Mouse (Mus musculus): Measurements from ENCODE around the gene Il4i1. TPM values are rescaled to one million over a fixed set of nuclear protein-coding genes. Genes with fewer than 3 reads are reported as not detected.

The Il4i1 gene
- polyA plus RNA-seq, 1 experiment: 2.5 TPM

DNA sequence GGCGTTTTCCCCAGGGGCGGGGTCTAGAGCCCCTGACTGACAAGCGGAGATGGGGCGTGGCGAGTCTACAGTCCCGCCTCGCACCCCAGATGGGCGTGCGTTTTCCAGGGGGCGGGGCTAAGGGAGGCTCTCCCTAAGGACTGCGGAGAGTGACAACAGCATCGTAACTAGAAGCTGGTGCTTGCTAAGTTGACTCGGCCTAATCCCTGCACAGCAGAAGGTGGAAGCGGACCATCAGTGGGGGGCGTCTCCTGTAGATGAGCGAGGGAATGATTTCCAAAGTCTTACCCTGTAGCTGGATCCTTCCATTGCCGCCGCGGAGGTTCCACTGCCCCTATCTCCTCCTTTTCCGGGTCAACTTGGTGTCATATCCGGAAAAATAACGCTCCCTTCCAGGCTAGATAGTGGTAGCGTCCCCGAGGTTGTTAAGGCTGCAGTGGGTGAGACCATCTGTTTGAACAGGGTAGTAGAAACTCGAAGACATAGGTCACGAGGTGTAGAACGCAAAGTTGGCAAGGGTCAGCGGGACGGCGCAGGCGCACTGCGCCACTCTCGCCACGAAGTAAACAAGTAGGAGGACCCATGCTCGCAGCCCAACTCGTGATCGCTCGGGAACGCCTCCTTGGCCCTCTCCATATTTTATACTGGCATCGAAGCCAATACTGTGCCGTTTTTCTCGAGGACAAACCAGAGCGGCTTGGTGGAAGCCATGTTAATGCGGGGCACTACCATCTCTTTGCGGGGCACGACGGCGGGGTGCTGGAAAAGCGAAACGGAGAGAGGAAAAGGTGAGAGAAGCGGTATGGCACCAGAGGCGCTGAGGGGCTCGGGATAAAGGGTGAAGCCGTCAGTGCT is 32.6 kb downstream of the Il4i1 start, which contains the start of the genes Akt1s1 and Tbc1d17:
TSS of gene Akt1s1 (plus strand) at position 431 of the 855 bp plus-strand sequence.
TSS of gene Tbc1d17 (minus strand) at position 519 of the 855 bp plus-strand sequence.
- DNase-seq (ENCODE audit: low spot score): peak; percentile 91

DNA sequence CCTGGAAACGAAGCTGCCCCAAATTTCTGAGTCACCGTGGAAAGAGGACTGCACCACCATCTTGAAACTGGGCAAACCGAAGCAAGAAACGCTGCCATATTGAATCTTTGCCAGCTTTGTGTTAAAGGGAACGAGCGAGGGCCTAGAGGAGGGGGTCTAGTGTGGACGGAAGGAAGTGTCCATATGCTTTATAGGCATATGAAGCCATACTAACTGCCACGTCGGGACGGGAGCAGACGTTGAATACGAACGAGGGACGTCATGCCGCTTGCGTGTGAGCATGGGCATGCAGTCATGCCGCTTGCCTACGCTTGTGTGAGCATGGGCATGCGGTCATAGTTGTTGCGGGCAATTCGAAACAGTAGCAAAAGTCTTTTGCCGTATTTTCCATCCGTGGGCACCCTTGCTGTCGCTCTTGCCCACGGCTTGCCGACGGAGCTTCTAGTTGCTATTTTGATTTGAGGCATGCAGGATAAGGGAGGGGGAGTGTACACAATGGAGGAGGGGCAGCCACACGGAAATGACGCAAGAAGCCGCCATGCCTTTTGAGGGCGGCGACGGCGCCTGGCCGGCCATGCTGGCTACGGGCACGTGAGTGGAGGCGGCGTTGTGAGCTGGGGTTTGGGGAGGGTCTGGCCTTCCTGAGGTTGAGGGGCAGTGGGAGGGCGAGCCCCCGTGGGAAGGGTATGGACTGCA is 33.4 kb downstream of the Il4i1 start:
- DNase-seq (ENCODE audit: low spot score): peak; percentile 77

DNA sequence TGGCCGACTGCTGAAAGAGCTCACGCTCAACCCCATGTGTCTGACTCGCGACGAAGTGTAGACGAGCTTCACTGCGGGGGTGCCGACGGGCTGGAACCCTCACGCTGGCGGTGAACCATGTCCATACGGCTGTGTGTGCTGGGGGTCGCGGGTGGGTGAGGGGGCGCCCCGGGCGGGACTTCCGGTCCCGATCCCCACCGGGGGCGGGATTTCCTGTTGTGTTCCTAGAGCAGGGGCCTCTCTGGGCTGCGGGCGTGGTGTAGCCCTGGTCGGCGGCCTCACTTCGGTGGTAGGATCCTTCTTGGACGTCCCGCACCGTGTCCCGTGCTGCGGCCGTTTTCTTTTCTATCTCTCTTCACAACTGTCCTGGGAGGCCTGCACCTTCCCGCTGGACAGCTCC is 34.0 kb downstream of the Il4i1 start:
- DNase-seq (ENCODE audit: low spot score): peak; percentile 72

DNA sequence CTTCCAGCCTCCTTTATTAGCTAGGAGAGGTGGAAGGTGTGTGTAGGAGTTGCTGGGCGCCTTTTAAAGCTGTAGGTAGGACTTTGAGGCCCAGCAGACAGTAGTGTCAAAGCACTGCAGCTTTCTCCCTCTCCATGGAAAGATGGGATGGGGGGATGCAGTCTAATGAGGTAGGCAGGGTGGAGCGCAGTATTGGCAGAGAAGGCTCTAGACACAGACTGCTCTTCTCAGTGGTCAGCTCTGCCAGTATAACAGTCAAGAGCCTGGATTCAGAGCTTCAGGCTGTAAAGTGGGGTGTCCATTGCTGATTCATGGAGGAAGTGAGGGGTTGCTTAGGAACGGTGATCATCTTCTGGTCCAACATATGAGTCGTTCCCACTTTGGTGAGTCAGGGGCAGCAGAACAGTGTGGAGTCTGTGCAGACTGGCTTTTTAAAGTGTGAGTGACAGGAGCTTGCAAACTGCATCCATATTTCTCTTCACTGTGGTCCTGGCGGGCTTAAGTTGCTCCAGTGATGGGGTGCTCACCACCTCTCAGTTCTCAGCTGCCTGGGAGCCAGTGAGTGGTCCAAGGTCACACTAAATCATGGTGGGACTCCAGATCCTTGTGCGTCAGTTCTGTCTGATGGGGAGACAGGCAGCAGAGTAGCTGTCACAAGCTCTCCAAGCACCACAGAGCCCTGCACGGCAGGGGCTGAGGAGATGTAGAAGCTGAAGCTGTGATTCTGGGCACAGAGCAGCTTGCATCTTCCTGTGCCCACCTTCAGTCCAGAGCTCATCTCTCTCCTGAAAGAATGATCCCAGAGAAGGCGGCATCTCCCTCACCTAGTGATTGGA is 34.8 kb downstream of the Il4i1 start:
- no peak for DNase-seq (ENCODE audit: low spot score)

DNA sequence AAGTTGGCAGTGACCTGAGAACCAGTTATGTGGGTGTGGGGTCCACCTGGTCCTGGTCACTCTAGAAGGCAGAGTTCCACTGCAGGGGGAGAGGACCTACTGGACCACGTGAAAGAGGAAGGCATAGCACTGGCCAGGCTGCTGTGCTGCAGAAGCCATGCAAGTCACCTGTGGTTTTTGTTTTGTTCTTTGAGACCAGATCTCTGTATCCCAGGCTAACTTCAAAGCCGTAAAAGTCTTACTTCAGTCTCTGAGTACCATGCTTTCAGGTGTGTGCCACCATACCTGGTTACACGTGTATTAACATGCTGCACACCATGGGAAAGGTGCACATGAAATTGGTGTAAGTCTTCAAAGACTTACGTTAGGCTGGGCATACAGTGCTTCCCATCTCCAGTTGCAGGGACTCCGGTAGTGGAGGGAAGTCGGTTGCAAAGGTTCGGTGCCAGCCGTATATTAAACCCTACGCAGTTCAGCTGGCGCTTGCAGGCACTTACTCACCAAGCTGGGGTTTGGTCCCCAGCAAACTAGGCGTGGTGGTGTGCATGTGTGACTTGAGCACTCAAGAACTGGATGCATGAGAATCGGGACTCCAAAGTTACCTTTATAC is 35.5 kb downstream of the Il4i1 start:
- no peak for DNase-seq (ENCODE audit: low spot score)

- DNase-seq (ENCODE audit: low spot score): no peak
Observed at GRCm38 (mm10) chr7:44852259-44853027, 36.3 kb downstream of the Il4i1 start.

DNA sequence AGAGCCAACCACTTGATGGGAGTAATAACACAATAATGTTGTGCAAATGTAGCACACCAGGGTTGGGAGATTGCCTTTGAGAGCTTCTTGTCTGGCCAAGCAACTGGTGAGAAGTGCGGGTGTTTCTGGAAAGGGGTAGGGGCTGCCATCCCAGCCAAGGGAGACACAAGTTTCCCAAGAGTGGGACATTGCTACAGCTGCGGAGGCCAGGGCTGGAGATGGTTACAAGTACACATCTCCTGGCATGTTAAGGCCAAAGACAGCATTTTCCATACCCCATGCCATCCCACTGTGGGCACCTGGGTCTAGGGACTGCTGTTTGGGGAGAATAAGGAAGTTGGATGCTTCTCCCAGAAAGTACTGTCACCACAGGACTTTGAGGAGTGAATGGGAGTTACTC is 36.9 kb downstream of the Il4i1 start:
- no peak for DNase-seq (ENCODE audit: low spot score)

GRCm38 (mm10) chr7:44853596-44854355 is 37.6 kb downstream of the Il4i1 start:
- no peak for DNase-seq (ENCODE audit: low spot score)

GRCm38 (mm10) chr7:44854356-44855031 is 38.3 kb downstream of the Il4i1 start:
- DNase-seq (ENCODE audit: low spot score): peak; percentile 82

DNA sequence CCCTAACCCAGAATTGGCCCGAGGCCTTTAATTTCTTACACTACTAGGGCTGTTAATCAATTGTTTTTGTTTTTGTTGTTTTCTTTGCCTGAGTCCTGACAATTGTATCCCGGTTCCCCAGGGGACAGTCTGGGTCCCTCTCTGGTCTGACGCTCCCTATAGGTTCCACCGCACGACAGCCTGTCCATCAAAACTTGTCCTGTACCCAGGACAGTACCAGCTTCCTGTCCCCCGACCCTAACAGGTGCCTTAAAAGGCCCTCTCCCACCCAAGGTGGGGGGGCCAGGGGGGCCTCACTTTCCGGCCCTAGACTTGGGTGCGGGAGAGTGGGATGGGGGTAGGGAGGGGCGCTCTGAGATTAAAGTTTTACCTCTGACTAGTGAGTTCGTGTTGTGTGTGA is 38.8 kb downstream of the Il4i1 start:
- DNase-seq (ENCODE audit: low spot score): no peak

DNA sequence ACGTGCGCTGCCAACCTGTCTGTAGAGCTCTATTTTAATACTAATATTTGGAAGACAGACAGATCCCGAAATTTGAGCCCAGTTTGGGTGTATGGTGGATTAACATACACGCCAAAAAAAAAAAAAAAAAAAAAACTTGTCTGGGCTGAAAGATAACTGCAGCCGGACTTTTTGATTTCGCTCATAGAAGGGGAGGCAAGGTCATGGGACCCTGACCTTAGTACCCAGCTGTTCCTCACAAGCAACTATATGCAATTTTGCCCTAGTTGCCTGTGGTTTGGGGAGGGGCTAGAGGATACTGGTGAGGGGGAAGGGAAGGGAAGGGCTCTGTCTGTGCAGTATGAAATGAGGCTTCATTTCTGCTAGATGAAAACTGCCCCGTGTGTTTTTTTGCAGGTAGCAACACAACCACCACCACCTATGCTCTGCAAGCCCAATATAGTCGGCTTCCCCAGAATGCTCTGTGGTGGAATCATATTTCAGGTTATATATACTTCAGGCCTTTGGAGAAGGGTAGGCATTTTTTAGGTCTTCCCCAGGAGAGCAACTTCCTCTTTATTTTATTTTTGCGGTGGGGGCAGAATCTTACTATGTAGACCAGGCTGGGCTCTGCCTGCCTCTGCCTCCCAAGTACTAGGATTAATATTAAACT is 40.2 kb downstream of the Il4i1 start:
- DNase-seq (ENCODE audit: low spot score): no peak

GRCm38 (mm10) chr7:44857042-44857552 is 40.9 kb downstream of the Il4i1 start, which contains the start of gene Pnkp:
Gene Pnkp (plus strand): TSS chr7:44857139.
- DNase-seq (ENCODE audit: low spot score): peak; percentile 68

DNA sequence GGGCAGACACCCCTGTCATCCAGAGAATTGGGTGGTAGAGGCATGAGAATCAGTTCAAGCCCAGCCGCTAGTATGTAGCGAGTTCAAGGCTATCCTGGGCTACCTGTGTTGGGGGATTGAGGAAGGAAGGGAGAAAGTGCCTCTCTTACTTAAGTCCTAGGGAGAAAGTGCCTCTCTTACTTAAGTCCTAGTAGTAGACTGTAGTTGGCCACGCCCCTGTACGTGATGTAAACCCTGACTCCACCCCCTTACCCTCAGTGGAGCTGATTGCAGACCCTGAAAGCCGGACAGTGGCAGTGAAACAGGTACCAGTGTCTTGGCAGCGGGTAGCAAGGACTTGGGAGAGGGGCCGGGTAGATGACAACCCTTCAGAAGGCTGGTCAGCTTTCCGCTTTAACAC is 41.7 kb downstream of the Il4i1 start:
- DNase-seq (ENCODE audit: low spot score): no peak

DNA sequence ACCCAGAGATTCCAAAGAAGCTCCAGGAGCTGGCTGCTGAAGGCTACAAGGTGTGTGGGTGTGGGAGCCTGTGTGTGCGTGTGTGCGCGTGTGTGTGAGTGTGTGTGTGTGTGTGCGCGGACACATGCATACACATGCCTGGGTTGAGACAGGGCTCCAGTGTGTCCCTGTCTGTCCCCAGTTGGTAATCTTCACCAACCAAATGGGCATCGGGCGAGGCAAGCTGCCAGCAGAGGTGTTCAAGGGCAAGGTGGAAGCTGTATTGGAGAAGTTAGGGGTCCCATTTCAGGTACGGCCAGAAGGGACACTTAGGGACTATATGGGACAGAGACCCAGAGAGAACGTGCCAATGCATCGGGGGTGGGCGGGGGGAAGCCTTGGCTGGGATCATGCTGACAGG is 43.7 kb downstream of the Il4i1 start:
- no peak for DNase-seq (ENCODE audit: low spot score)

- no peak for DNase-seq (ENCODE audit: low spot score)
Observed at GRCm38 (mm10) chr7:44860576-44861428, 44.6 kb downstream of the Il4i1 start.

GRCm38 (mm10) chr7:44861429-44861816 is 45.2 kb downstream of the Il4i1 start:
- no peak for DNase-seq (ENCODE audit: low spot score)

GRCm38 (mm10) chr7:44862434-44862833 is 46.2 kb downstream of the Il4i1 start:
- DNase-seq (ENCODE audit: low spot score): no peak

DNA sequence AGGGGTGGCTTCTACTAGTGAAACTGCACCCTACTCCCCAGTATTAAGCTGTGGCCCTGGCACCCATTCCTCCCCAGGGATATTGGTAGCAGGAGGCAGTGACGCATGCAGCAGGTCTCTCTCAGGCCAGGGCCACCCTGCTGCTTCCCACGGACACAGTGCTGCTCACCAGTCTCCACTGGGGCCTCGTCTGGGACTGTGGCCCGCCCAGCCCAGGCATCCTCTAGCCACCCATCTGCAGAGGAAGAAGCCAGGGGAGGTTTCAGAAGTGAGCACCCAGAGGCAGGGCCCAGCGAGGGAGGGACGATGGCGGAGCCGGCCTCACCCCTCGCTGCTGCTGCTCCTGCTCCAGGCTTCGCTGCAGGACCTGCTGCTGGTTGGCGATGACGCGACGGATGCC is 47.0 kb downstream of the Il4i1 start:
- no peak for DNase-seq (ENCODE audit: low spot score)
